Mouse (Mus musculus): ENCODE measurements at regions not wholly inside any gene's neighbourhood (a gene's known extent, or its start where the extent isn't known, plus 50 kb on each side); places are given as distances from the start of the nearest gene placed in this dataset.
"Not testable (repeated sequence)": the region's sequence is repeated elsewhere in the genome, so short reads cannot be mapped to it uniquely, and the experiment has no call there.

GRCm38 (mm10) chr13:72280871-72281270 is 317.3 kb upstream of the Irx1 start:
- no peak for DNase-seq (ENCODE audit: low spot score)

- DNase-seq (ENCODE audit: low spot score), result no peak
Observed at GRCm38 (mm10) chr13:72282764-72283163, 319.2 kb upstream of the Irx1 start.

- no peak for DNase-seq (ENCODE audit: low spot score)
Observed at GRCm38 (mm10) chr13:72283701-72284100, 320.2 kb upstream of the Irx1 start.

- no peak for DNase-seq (ENCODE audit: low spot score)
Observed at GRCm38 (mm10) chr13:72286301-72286700, 322.8 kb upstream of the Irx1 start.

- DNase-seq (ENCODE audit: low spot score), result no peak
Observed at GRCm38 (mm10) chr13:72288381-72289092, 325.0 kb upstream of the Irx1 start.

GRCm38 (mm10) chr13:72289093-72289501 is 325.6 kb upstream of the Irx1 start:
- DNase-seq (ENCODE audit: low spot score), result no peak

- no peak for DNase-seq (ENCODE audit: low spot score)
Observed at GRCm38 (mm10) chr13:72292361-72292760, 328.8 kb upstream of the Irx1 start.

- DNase-seq (ENCODE audit: low spot score), result no peak
Observed at GRCm38 (mm10) chr13:72293059-72293694, 329.7 kb upstream of the Irx1 start.

- DNase-seq (ENCODE audit: low spot score), result no peak
Observed at GRCm38 (mm10) chr13:72298264-72298870, 330.3 kb upstream of the Irx2 start.

GRCm38 (mm10) chr13:72299660-72300059 is 329.0 kb upstream of the Irx2 start:
- no peak for DNase-seq (ENCODE audit: low spot score)

- no peak for DNase-seq (ENCODE audit: low spot score)
Observed at GRCm38 (mm10) chr13:72301114-72301513, 327.5 kb upstream of the Irx2 start.

- DNase-seq (ENCODE audit: low spot score), result no peak
Observed at GRCm38 (mm10) chr13:72301841-72302240, 326.8 kb upstream of the Irx2 start.

GRCm38 (mm10) chr13:72302436-72303125 is 326.0 kb upstream of the Irx2 start:
- no peak for DNase-seq (ENCODE audit: low spot score)

- no peak for DNase-seq (ENCODE audit: low spot score)
Observed at GRCm38 (mm10) chr13:72303126-72303760, 325.4 kb upstream of the Irx2 start.

GRCm38 (mm10) chr13:72324041-72324690 is 304.5 kb upstream of the Irx2 start:
- DNase-seq (ENCODE audit: low spot score), result no peak

GRCm38 (mm10) chr13:72326201-72326600 is 302.4 kb upstream of the Irx2 start:
- not testable (repeated sequence) for DNase-seq (ENCODE audit: low spot score)

- no peak for DNase-seq (ENCODE audit: low spot score)
Observed at GRCm38 (mm10) chr13:72345647-72346133, 282.9 kb upstream of the Irx2 start.

- no peak for DNase-seq (ENCODE audit: low spot score)
Observed at GRCm38 (mm10) chr13:72346207-72346943, 282.2 kb upstream of the Irx2 start.

- DNase-seq (ENCODE audit: low spot score), result no peak
Observed at GRCm38 (mm10) chr13:72346944-72347586, 281.6 kb upstream of the Irx2 start.

GRCm38 (mm10) chr13:72352641-72353181 is 275.9 kb upstream of the Irx2 start:
- peak; percentile 14 for DNase-seq (ENCODE audit: low spot score)

Data from urinary bladder, postnatal 14 days (tissue).